Mouse (Mus musculus) T-helper 1 cell (primary cell): Measurements from ENCODE around the gene Gm20834.
"Not testable (repeated sequence)": the region's sequence is repeated elsewhere in the genome, so short reads cannot be mapped to it uniquely, and the experiment has no call there.

Source experiments
- in situ Hi-C: fragments of 300-600 bp; cut with MboI, MseI; formaldehyde crosslinking; loops from one replicate; pipeline ENCODE4 v1.15.1; 2025; ENCODE audit warnings: high pct_unique_total_duplicates

Gm20834 gene

GRCm38 (mm10) chrY:10324489-10324888 lies at the start of gene Gm20834:
Gm20834 (minus strand) TSS chrY:10324589.
- in situ Hi-C loops: not testable (repeated sequence)
